Mouse (Mus musculus) embryonic facial prominence, embryonic 12.5 days (tissue): Measurements from ENCODE around the gene Hacd4. TPM values are rescaled to one million over a fixed set of nuclear protein-coding genes. Genes with fewer than 3 reads are reported as not detected.
"Not testable (repeated sequence)": the region's sequence is repeated elsewhere in the genome, so short reads cannot be mapped to it uniquely, and the experiment has no call there.

Source experiments
- ATAC-seq: fragments of 200-750 bp; cut with Nextera tagmentation; 2 replicates; pipeline ENCODE4 v1.8.0; 2017; ENCODE audit not compliant: insufficient number of reproducible peaks, insufficient read depth, low FRiP score, low TSS enrichment
- H3K27ac ChIP-seq: fragments of 300-500 bp; sonication (generic); 2 replicates; pipeline ENCODE4 v1.5.1; 2016; ENCODE audit warnings: mild to moderate bottlenecking
- H3K27me3 ChIP-seq: fragments of 300-500 bp; sonication (generic); 2 replicates; pipeline ENCODE4 v1.6.1; 2016; ENCODE audit warnings: mild to moderate bottlenecking, moderate library complexity
- H3K36me3 ChIP-seq: fragments of 300-500 bp; sonication (generic); 2 replicates; pipeline ENCODE4 v1.6.1; 2016; ENCODE audit warnings: mild to moderate bottlenecking
- H3K4me1 ChIP-seq: fragments of 300-500 bp; sonication (generic); 2 replicates; pipeline ENCODE4 v1.6.1; 2016
- H3K4me2 ChIP-seq: fragments of 300-500 bp; sonication (generic); replicated peaks from 2 replicates; pipeline ENCODE4 v1.6.1; 2016; ENCODE audit warnings: mild to moderate bottlenecking, moderate library complexity
- H3K4me3 ChIP-seq: fragments of 300-500 bp; sonication (generic); 2 replicates; pipeline ENCODE4 v1.5.1; 2016; ENCODE audit warnings: mild to moderate bottlenecking
- H3K9ac ChIP-seq: fragments of 300-500 bp; sonication (generic); 2 replicates; pipeline ENCODE4 v1.6.1; 2016; ENCODE audit warnings: mild to moderate bottlenecking, moderate library complexity
- H3K9me3 ChIP-seq: fragments of 300-500 bp; sonication (generic); 2 replicates; pipeline ENCODE4 v1.6.1; 2016; ENCODE audit warnings: mild to moderate bottlenecking, moderate library complexity
- WGBS: fragments of 180-500 bp; shearing (Covaris S2); methylation state at CpG from one replicate; pipeline ENCODE4 v1.1.7; 2016; 5-methylcytosine and 5-hydroxymethylcytosine counted together
- polyA plus RNA-seq: library from polyadenylated mRNA; unstranded; fragments of >200 nt; fragmentation: Nextera tagmentation; extraction: Ambion mirVana; gene quantifications from 2 replicates; pipeline ENCODE4 v1.2.1, GENCODE M21; 2016

Hacd4 gene
- polyA plus RNA-seq, 1 experiment from 2014 or later = 6.9 TPM

GRCm38 (mm10) chr4:88390596-88390995 lies 48.1 kb downstream of the Hacd4 start:
- H3K4me3 ChIP-seq, H3K9ac ChIP-seq, ATAC-seq, H3K27ac ChIP-seq, H3K9me3 ChIP-seq, H3K4me1 ChIP-seq, H3K27me3 ChIP-seq, H3K36me3 ChIP-seq, H3K4me2 ChIP-seq: not testable (repeated sequence)
- WGBS = 77% methylated on average over 1 of the region's 1 CpGs

DNA sequence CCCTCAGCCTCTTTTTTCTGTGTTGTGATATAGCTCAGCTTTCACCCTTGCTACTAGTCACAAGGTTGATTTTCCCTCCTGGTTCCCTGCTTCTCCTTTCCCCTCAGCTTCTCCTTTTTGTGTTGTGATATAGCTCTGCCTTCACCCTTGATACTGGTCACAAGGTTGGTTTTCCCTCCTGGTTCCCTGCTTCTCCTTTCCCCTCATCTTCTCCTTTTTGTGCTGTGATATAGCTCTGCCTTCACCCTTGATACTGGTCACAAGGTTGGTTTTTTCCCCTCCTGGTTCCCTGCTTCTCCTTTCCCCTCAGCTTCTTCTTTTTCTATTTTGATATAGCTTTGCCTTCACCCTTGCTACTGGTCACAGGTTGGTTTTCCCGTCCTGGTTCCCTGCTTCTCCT lies 48.7 kb downstream of the Hacd4 start:
- no peak overlapping the region for H3K4me3 ChIP-seq
- no peaks in the 10 kb centered on the region for H3K36me3 ChIP-seq
- no peak for ATAC-seq
- no peaks in the 10 kb centered on the region; the same call in 1 of the 2 replicates for H3K4me1 ChIP-seq
- WGBS = 90% methylated on average over 1 of the region's 1 CpGs
- no peaks in the 10 kb centered on the region for H3K27me3 ChIP-seq
- no peak overlapping the region for H3K9ac ChIP-seq
- H3K9me3 ChIP-seq = no peaks in the 10 kb centered on the region
- no peak overlapping the region for H3K4me2 ChIP-seq
- H3K27ac ChIP-seq = no peak overlapping the region

GRCm38 (mm10) chr4:88372293-88373224 lies 66.2 kb downstream of the Hacd4 start:
- ATAC-seq = no peak
- H3K4me2 ChIP-seq = no peak overlapping the region
- no peak overlapping the region for H3K4me3 ChIP-seq
- 80% methylated on average over 18 of the region's 18 CpGs for WGBS
- 0 out of 2 replicates have a peak, but pooled peaks cover 4% of the 10 kb centered on the region for H3K36me3 ChIP-seq
- H3K9ac ChIP-seq = no peak overlapping the region
- no peaks in the 10 kb centered on the region for H3K27me3 ChIP-seq
- H3K4me1 ChIP-seq = no peaks in the 10 kb centered on the region
- H3K9me3 ChIP-seq = no peaks in the 10 kb centered on the region
- no peak overlapping the region for H3K27ac ChIP-seq

- whole genome bisulfite sequencing = 91% methylated on average over 8 of the region's 8 CpGs
- Histone ChIP-seq H3K27me3 (no peaks in the 10 kb centered on the region), H3K36me3 (0 out of 2 replicates have a peak, but pooled peaks cover 4% of the 10 kb centered on the region), H3K9ac (no peak overlapping the region), H3K4me1 (no peaks in the 10 kb centered on the region), H3K4me3 (no peak overlapping the region), H3K27ac (no peak overlapping the region), H3K9me3 (no peaks in the 10 kb centered on the region), H3K4me2 (no peak overlapping the region)
- ATAC-seq = no peak
These were observed 67.9 kb downstream of the Hacd4 start for GRCm38 (mm10) chr4:88370819-88371218.

DNA sequence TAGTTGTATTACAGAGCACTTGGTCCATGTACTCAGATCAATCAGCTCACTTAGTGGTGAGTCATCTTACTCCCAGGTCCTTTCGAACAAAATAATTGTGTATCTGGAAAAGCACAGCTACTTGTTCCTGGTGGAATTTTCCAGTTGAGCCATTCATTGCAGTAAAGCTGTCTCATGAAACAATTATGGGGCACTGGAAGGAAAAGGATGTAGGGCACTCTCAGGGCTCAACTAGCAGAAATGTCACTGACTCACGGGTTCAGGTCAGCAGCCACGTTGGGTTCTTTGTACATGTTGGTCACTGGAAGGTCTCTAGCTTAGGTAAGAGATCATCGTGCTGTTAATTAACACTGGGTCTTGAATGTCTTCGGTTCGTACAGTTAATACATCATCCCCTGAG lies 68.8 kb downstream of the Hacd4 start:
- no peaks in the 10 kb centered on the region for H3K4me1 ChIP-seq
- no peak overlapping the region for H3K4me3 ChIP-seq
- no peak overlapping the region for H3K27ac ChIP-seq
- no peak for ATAC-seq
- H3K36me3 ChIP-seq = 0 out of 2 replicates have a peak, but pooled peaks cover 4% of the 10 kb centered on the region
- 87% methylated on average over 6 of the region's 6 CpGs for WGBS
- H3K9ac ChIP-seq = no peak overlapping the region
- no peaks in the 10 kb centered on the region for H3K9me3 ChIP-seq
- H3K27me3 ChIP-seq = no peaks in the 10 kb centered on the region
- H3K4me2 ChIP-seq = no peak overlapping the region

DNA sequence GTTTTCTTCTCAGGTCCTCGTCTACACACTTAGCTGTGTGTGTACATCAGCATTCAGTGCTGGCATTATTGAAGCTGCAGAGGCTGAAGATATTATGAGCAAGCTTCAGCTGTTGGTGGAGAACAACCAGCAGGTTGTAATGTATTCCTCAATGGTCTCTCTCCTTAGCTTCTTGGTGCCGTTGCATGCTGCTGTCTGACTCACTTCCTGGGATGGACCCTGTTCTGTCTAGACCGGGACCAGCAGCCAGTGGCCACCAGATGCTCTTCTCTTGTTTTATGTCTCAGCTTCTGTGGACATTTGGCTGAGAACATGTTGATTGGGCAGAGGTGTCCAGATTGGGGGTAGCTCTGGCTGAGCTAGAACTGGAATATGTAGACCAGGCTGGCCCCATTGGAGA lies 81.3 kb downstream of the Hacd4 start:
- H3K4me3 ChIP-seq = no peak overlapping the region
- no peaks in the 10 kb centered on the region for H3K36me3 ChIP-seq
- H3K9me3 ChIP-seq = no peaks in the 10 kb centered on the region
- no peak overlapping the region for H3K4me2 ChIP-seq
- 81% methylated on average over 3 of the region's 3 CpGs for WGBS
- no peaks in the 10 kb centered on the region for H3K27me3 ChIP-seq
- no peaks in the 10 kb centered on the region for H3K4me1 ChIP-seq
- ATAC-seq = no peak
- H3K9ac ChIP-seq = no peak overlapping the region
- no peak overlapping the region for H3K27ac ChIP-seq

DNA sequence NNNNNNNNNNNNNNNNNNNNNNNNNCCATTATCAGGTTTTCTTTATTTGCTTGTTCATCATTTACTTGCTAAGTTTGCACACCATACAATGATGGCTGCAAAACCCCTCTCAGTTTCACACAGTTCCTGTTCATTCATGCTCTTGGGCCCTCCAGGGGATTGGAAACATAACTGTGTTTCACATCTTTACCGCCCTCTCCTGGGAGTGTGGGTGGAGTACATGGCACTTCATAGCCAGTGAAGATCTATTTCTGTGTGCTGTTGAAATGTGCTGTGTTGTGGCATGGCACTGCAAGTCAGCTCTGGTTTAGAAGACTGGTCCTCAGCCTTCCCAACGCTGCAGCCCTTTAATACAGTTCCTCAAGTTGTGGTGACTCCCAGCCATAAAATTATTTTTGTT lies 82.1 kb downstream of the Hacd4 start:
- no peaks in the 10 kb centered on the region for H3K36me3 ChIP-seq
- H3K27ac ChIP-seq = no peak overlapping the region
- 78% methylated on average over 2 of the region's 2 CpGs for WGBS
- no peak overlapping the region for H3K4me2 ChIP-seq
- ATAC-seq = no peak
- H3K4me3 ChIP-seq = no peak overlapping the region
- H3K9me3 ChIP-seq = no peaks in the 10 kb centered on the region
- H3K9ac ChIP-seq = no peak overlapping the region
- no peaks in the 10 kb centered on the region for H3K4me1 ChIP-seq
- H3K27me3 ChIP-seq = no peaks in the 10 kb centered on the region

DNA sequence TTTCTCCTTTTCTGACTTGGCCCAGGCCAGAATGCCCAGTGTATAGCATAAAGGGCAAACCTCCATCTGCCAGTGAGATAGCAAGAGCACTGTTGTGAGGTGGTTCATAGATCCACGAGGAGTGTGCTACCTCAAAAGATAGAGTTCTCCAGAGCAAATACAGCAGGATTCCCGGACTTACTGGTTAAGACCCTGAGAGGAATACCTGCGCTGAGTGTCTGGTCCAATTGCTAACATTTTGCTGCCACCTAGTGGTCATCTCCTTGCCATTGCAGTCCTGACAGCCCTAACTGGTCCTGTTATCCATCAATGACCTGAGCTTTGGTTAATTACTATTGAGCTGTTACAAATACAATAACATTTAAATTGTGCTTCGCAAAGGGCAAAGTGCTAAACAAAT lies 87.8 kb downstream of the Hacd4 start:
- Histone ChIP-seq H3K36me3 (no peaks in the 10 kb centered on the region), H3K27ac (no peak overlapping the region), H3K9me3 (no peaks in the 10 kb centered on the region), H3K9ac (no peak overlapping the region), H3K4me2 (no peak overlapping the region), H3K4me3 (no peak overlapping the region), H3K4me1 (no peaks in the 10 kb centered on the region), H3K27me3 (no peaks in the 10 kb centered on the region)
- ATAC-seq = no peak
- 2% methylated on average over 4 of the region's 4 CpGs for WGBS

Other genes starting within 250 kb of the Hacd4 start
- not detected in 2 replicates for gene Ifnb1, start 83.8 kb upstream of the Hacd4 start, polyA plus RNA-seq
- not detected in 2 replicates for gene Ifna15, start 119.3 kb upstream of the Hacd4 start, polyA plus RNA-seq
- gene Ifna14, start 132.9 kb upstream of the Hacd4 start, polyA plus RNA-seq = not detected in 2 replicates
- not detected in 2 replicates for gene Ifna9, start 153.5 kb upstream of the Hacd4 start, polyA plus RNA-seq
- not detected in 2 replicates for gene Ifna12, start 164.4 kb upstream of the Hacd4 start, polyA plus RNA-seq
- not detected in 2 replicates for gene C87499, start 195.5 kb upstream of the Hacd4 start, polyA plus RNA-seq
- not detected in 2 replicates for gene Ifna13, start 205.5 kb upstream of the Hacd4 start, polyA plus RNA-seq
- gene Ifna16, start 238.0 kb upstream of the Hacd4 start, polyA plus RNA-seq = not detected in 2 replicates
- gene Ifna2, start 245.0 kb upstream of the Hacd4 start, polyA plus RNA-seq = not detected in 2 replicates